Mouse (Mus musculus): ENCODE data around the gene Fbxo4. TPM values are rescaled to one million over a fixed set of nuclear protein-coding genes. Genes with fewer than 3 reads are reported as not detected.

Fbxo4 gene
- total and polyA plus RNA-seq, 3 experiments: 10.9 to 22.9 (median 18.4) TPM

DNA sequence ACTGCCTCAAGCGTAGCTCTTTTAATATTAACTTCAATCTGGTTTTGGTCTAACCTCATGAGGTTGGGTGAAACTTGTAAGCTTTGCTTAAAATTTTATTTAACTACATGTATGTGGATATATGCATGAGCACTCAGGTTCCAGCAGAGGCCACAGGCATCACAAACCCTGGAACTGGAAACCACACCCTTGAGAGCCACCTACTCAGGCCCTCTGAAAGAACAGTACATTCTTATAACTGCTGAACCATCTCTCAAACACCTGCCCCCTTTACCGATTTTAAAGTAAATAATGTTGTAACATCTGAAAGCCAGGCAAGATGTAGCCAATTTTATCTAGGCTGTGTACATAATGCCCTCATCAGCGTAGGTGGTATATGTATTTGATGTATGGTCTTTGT lies 498 bp upstream of the Fbxo4 start:
- DNase-seq: no peak

DNA sequence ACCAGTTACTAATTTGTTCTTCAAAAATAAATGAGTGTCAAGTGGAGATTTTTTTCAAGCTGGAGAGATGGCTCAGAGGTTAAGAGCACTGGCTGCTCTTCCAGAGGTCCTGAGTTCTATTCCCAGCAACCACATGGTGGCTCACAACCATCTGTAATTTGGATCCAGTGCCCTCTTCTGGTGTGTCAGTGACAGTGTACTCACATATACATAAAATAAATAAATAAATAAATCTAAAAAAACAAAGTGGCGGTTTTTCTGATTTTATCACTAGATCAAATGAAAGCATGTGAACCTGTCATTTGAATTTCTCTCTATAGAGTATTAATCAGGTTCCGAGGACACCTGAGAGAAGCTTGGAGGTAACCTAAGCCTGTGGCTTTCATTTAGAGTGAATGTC lies 1.1 kb downstream of the Fbxo4 start:
- no peak for DNase-seq

DNA sequence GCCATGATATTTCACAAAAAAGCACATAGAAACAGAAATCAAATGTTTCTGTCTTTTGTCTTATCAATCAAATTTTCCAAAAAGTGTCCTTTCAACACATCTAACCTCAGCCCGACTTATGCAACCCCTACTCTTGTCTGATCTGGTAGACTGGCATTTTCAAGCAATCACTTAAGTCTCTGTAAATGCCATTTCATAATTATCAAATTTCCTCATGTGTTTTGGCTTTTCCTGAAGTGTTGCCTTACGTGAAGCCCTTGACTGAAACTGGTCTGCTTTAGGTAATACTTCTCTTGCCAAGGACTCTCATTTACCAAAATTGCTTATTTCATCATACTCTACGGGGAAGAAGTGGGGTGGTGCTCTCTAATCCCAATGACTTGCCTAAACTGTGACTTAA lies 6.1 kb downstream of the Fbxo4 start:
- DNase-seq: no peak

DNA sequence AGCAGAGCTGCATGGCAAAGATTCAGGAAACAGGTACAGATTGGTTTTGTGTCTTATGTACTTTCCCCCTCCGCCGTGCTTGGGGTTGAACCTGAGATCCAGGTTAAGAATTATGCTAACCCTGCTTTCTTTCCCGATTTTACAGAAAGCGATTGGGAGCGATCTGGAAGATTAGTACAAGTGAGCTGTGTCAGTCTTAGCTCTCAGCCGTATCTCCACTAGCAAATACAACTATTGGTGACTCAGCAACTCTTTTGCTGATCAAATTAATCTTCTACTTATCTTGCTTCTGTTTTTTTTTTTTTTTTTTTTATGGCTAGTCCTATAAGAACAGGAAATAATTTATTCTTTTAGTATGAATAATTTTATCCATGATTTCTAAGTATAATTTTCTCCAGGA lies 9.2 kb downstream of the Fbxo4 start:
- no peak for DNase-seq

DNA sequence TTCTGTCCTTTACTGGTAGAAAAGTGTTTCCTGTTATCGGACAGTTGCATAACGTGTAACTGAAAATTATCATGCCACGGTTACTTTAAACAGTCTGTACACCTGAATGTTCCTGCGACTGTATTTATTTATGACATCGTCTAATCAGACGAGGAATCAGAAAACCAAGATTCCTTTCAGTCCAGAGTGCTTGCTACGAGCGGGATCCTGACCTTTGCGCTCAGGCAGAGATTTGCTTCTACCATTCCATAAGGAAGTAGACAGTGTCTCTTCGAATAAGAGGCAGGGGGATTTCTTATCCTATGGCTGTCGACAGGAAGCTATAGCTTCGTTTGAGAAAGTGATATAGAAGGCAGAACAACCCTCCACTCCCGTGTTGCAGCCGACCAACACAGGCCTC lies 9.6 kb downstream of the Fbxo4 start:
- no peak for DNase-seq

DNA sequence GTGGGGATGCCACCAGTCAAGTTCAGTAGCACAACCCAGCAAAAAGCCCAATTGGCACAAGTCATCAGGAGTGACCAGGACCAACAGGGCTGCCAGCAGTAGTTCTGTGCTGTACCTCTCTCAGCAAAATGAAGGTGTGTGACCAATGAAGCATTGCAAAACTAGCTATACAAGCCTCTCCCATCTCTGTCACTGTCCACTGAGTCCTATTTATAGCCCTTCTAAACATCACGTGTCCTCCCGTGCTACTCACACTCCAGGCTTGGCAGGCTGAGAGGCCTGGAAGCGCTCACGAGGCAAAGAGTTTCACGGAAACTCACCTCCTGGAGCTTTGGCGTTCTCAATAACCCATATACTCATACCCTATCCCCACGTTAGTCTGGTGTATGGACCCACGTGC lies 17.1 kb downstream of the Fbxo4 start:
- peak; percentile 71 for DNase-seq

DNA sequence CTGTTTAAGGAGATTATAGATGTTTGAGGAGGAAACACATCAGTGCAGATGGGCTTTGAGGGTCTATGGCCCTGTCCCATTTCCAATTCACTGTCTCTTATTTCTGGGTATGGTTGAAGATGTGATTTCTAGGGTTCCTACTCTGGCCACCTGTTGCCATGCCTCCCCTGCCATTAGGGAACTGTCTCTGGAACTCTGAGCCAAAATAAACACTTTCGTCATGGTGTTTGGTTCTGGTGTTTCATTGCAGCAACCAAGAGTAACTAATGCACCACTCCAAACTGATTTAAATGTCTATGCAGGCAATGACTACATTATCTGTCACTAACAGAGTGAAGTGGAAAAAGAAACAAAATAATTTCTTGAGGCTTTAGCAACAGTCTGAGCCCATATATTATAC lies 19.3 kb downstream of the Fbxo4 start:
- DNase-seq: no peak

DNA sequence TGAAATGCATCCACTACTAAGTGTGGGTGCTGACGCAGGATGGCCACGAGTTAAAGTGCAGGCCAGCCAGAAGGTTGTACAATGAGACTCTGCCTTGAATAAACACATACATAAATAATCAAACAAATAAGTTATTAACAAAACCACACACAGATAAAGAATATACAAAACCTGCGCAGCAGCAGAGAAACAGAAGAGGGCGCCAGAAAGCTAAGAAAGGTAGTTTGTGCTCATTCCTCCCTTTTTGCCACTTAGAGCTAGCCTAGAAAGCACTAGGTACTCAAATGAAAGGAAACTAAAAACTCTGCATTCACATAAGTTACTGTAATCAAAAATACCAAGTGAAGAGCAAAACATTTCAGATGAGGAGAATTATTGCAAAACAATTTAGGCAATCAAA lies 21.4 kb downstream of the Fbxo4 start:
- peak; percentile 46 for DNase-seq

DNA sequence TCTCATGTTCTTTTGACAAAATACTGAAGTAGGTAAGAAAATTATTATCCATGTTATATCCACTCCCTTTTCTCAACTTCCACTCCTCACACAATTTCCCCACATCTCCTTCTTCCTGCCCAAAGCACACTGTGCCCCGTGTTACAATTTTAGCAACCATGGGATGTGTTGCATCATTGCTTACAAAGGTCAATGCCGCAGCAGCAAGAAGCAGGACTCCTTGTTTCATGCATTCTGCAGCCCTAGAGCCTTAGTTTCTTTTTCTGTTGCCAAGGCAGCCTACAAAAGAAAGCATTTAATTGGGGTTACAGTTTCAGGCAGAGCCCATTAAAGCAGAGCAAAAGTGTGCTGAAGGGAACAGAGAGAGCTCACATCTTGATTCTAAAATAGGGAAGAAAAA lies 24.4 kb downstream of the Fbxo4 start:
- DNase-seq: peak; percentile 72

DNA sequence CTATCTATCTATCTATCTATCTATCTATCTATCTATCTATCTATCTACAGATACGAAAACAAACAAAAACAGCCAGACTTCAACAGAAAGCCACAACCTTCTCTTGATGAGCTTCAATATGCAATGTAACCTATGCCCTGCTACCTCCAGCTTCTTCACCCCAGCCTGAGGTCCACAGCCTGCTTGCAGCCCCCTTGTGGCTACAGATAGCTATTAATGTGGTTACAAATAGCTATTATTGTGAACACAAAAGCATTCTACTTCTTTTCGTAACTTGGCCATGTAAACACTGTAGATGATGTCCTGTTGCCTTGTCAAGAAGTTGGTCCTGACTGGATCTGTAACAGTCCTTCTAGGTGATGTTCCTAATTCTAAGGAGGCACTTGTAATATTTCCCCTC lies 41.2 kb downstream of the Fbxo4 start:
- DNase-seq: no peak

DNA sequence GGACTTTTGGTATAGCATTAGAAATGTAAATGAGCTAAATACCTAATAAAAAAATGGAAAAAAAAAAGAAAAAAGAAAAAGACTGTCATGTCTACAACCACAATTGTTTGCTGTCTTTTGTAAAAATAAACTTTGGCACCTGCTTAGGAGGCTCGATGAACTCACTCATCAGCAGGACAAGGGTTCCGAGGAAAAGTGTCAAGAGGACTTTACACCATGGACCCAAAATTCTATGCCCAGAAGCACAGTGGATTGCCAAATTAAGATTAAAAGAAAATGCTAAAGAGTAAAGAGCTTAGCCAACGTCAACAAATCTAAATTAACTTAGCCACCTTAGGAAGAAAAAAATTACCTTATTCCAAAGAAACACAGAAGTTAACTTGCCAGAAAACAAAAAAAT lies 43.3 kb downstream of the Fbxo4 start:
- DNase-seq: no peak

DNA sequence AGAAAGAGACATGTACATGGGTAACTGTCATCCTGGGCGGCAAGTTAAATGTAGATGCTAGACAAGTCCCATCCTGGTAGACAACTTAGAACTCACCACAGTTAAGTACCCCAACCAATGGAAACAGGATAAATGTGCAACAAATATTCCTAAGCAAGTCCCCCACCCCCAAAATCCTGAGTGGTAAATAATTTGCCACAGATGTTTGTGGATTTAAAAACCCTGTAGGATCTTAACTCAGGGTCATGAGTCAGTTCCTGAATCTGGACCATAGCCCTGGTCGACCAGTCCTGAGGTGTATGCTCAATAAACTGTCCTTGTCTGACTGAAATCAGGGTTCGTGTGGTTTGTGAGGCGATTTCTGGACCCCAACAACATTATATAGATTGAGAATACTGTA lies 45.9 kb downstream of the Fbxo4 start:
- DNase-seq: no peak

DNA sequence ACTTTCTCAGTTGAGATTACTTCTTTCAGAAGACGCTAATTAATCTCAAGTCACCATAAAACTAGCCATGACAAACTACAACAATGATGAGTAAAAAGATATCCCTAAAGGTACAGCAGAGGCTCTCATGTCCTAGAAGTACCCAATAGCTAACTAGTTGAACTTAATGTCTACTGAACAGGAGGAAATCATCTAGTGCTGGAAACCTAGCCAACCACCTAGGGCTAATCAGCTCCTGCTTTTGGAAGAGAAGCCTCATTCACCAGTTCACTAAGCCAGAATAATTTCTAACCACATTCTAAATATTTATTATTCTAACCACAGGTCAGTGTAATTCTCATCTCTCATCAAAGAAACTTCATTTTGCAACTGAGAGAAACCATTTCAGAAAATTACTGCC lies 47.4 kb downstream of the Fbxo4 start:
- no peak for DNase-seq

Other genes with a start within 250 kb of the Fbxo4 start
- 10 to 100 TPM; 44.2 to 53.6 TPM for gene AW549877, start 16.2 kb upstream of the Fbxo4 start, total RNA-seq (2021)
- gene AW549877, start 16.2 kb upstream of the Fbxo4 start, polyA plus RNA-seq (2012; rRNA removed): 4.1 and 5.4 TPM in 2 replicates
- 100 to 1,000 TPM; 203 to 209 TPM for gene Oxct1, start 46.8 kb upstream of the Fbxo4 start, total RNA-seq (2021)
- 77.9 and 85.9 TPM in 2 replicates for gene Oxct1, start 46.8 kb upstream of the Fbxo4 start, polyA plus RNA-seq (2012; rRNA removed)

All from adrenal gland, adult 2 months (tissue).